Mouse (Mus musculus) testis, postnatal 14 days (tissue): ENCODE measurements around the gene Cutal.

Source experiments
- DNase-seq: peaks from one replicate; pipeline ENCODE4 v3.0.0; 2021; ENCODE audit warnings: low spot score

Cutal gene

DNA sequence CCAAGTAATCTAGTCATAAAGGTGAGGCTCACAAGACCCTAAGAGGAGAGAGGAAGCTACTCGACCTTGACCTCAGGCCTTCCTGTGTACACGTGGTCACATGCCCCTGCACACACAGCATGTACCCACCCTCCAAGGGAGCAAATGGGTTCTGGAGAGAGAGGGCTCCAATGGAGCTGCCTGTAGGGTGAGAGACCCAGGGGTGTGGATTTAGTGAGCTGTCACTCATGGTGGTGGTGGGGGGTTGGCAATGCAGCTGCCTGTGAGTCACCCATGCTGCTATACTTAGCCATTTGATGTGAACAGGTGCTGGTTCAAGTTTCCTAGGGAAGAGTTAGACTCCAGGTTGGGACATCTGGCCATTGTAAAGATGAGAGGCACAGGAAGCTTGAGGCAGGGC lies 45.9 kb downstream of the Cutal start:
- DNase-seq: no peak

DNA sequence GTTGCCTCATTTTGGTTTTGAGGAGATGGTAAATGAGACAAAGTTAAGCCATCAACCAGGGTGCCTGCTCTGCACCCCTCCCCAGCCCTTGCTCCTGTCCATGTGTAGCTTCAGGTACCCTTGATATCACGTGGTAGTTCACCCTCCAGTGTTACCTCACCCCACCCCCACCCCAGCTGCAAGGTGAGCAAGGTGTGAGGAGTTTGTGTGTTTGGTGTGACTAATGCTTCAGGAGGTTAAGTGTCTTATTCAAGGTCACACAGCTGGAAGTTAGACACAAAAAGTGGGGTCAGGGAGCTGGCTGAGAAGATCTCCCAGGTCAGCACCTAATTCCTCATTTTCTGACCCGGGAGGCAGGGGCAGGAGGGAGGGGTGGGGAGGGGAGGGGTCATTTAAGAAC lies 48.5 kb downstream of the Cutal start:
- DNase-seq: no peak

DNA sequence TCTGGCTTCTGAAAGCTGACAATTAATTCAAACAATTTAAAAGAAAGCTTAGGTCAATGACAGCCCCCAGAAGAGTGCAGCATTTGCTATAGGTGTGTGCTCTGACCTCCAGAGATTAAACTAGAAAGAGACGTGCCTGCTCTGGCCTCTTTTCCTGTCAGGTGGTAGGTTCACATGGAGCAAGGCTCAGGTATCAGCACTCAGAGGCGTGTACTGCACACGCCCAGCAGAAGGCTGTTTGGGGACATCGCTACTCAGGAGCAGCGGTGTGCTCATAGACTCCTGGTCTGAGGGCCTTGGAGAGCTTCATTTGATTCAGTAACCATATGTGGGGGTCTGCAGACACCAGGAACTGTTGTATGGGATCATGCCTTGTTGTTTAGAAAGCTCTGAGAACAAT lies 53.1 kb downstream of the Cutal start:
- DNase-seq: no peak

DNA sequence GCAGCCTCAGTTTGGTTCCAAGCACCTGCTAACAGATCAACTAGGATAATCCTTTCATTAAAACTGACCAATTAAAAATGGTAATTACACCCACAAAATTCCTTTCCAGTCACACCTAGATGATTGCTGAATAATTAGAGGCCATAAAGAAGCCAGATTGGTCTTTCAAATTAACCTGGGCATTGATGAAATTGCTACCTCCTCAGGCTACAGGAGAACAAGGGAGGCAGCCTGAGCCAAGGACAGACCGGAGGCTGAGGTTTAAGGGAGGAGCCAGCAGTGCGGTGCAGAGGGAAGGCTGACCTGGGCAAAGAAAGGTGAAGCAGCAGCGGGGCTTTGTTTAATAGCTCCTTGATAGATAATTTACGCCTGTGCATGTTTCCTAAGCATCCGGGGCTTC lies 63.3 kb downstream of the Cutal start:
- no peak for DNase-seq

DNA sequence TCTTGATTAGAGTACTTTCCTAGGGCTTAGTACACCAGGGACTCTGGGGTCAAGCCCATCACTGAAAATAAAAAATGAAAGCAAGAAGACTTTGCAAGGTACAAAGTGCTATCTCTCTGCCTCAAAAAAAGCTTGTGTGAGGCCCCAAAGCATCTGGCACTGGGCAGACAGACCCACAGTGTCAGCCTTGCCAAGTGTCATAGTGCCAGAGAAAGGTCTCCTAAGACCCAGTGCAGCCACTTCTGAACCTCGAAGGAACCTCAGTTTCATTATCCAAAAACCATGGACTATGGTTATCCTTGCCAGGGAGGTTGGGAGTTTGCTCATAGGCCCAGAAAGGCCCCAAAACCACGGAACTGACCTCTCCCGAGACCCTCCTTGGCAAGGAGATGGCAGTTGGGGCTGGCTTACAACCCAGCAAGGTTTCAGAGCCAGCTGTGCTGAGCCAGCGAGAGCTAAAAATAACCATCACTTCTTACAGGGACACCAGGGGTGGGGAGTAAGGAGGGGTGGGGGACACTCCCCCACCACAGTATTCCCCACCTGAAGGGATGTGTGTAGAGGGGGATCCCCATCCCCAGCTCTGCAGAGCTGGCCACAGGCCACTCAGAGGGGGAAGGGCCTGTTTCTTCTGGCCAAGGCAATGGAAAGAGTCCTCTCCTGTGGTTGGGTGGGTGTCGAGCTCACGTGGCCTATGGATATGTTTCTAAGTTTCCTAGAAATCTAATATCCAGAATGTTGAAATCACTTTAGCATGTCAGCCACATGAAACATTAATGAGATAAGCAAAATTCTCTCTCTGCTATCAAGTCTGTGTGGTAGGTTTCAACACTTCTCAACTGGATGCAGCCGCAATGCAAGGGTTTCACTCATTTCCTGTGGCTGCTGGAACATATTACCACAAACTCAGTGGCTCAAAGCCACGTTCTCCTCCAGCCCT lies 64.3 kb downstream of the Cutal start:
- DNase-seq: no peak

DNA sequence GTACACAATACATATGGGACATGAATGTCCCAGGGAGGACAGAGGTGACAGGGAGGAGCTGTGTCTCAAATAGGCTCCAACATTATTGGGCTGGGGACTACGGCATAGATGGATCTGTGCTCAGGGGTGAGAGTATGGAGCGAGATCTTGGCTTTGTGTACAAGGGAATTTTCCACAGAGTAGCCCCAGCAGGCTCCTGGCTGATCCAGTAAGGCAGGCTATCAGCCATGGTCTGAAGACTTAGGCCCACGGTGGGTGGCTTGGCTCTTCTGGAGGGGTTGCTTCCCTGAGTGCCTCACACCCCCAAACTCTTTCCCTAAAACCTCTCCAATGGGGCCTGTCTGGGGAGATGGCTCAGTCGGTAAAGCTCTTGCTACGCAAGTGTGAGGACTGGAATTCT lies 66.0 kb downstream of the Cutal start:
- no peak for DNase-seq

DNA sequence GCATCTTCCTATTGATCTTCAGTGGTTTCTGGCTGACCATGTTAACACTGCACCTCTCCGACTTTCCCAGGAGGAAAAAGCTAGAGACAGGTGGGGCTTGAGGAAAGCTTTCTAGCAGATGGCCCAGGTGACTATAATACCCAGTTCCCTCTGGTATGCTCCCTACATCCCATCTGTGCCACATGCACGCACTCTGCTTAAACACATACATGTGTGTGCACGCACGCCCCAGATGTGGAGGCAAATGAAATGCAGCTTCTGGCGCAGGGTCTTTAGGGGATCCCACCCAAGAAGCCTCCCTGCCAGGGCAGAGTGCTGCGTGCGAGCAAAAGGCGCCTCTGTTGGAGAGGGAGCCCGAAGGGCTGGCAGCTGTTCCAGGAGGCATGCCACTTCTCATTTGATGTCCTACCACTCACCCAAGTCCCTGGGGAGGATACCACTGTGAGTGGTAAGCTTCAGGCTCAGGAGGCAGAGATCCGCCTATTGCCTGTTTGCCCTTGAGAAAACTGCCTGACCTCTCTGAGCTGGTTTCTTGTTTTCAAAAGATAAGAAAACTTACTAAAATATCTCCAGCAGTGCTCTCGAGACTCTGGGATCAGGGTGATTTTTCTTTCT lies 67.0 kb downstream of the Cutal start:
- DNase-seq: no peak
